Mouse (Mus musculus) thymus, adult 2 months (tissue): ENCODE measurements at regions not wholly inside any gene's neighbourhood (a gene's known extent, or its start where the extent isn't known, plus 50 kb on each side); places are given as distances from the start of the nearest gene placed in this dataset.

ENCODE experiments used
- CTCF ChIP-seq: fragments of 200-500 bp; IDR thresholded peaks from 2 replicates; pipeline ENCODE4 v1.5.1; 2012; ENCODE audit warnings: mild to moderate bottlenecking, control low read depth, low read length, moderate library complexity, borderline replicate concordance; ENCODE audit not compliant: control insufficient read depth, poor library complexity, insufficient read depth; ENCODE audit errors: extremely low read depth
- POLR2A ChIP-seq: fragments of 200-500 bp; IDR thresholded peaks from 2 replicates; pipeline ENCODE4 v1.6.1; 2012; ENCODE audit warnings: mild to moderate bottlenecking, low read length, control low read depth, moderate library complexity; ENCODE audit not compliant: control insufficient read depth, poor library complexity, insufficient read depth; ENCODE audit errors: extremely low read depth

GRCm38 (mm10) chr1:184532488-184533055, 199.8 kb downstream of the Hlx start:
- TF ChIP-seq POLR2A (no peak), CTCF (no peak)
